Mouse (Mus musculus) heart, postnatal 25 days (tissue): ENCODE measurements around the gene Taf6l. TPM values are rescaled to one million over a fixed set of nuclear protein-coding genes. Genes with fewer than 3 reads are reported as not detected.
"Not testable (repeated sequence)": the region's sequence is repeated elsewhere in the genome, so short reads cannot be mapped to it uniquely, and the experiment has no call there.

Experiments used
- DNase-seq: peaks from one replicate; pipeline ENCODE4 v3.0.0; 2022; ENCODE audit warnings: low spot score
- intact Hi-C: fragments of 180-260 bp; cut with DNase I; formaldehyde crosslinking; loops from one replicate; pipeline ENCODE4 v1.15.1; 2025
- microRNA-seq: library from miRNA; unstranded; fragments of <30 nt; microRNA quantifications from one replicate; pipeline ENCODE4 v1.2.0, GENCODE M21; 2022
- total RNA-seq, 2 experiments: library from RNA; stranded (reverse); gene quantifications; 2 replicates each; pipeline ENCODE4 v1.2.3; 2021

Gene Taf6l
- total RNA-seq, 2 experiments from 2014 or later = 7.4 to 7.6 TPM

DNA sequence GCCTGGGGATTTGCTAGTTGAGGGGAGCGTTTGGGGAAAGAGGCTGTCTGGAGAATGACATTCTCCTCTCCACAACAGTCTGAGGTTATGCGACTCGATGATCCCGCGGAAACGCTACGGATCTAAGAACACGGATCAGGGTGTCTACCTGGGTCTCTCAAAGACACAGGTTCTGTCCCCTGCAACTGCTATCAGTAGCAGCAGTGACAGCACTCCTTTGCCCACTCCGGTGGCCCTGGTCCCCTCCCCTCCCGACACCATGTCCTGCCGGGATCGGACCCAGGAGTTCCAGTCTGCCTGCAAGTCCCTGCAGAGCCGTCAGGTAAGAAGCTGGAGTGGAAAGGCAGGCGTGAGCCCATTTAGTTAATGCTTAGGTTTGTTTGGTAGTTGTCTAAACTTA is 44.0 kb downstream of the Taf6l start:
- intact Hi-C loops = no loop called here

DNA sequence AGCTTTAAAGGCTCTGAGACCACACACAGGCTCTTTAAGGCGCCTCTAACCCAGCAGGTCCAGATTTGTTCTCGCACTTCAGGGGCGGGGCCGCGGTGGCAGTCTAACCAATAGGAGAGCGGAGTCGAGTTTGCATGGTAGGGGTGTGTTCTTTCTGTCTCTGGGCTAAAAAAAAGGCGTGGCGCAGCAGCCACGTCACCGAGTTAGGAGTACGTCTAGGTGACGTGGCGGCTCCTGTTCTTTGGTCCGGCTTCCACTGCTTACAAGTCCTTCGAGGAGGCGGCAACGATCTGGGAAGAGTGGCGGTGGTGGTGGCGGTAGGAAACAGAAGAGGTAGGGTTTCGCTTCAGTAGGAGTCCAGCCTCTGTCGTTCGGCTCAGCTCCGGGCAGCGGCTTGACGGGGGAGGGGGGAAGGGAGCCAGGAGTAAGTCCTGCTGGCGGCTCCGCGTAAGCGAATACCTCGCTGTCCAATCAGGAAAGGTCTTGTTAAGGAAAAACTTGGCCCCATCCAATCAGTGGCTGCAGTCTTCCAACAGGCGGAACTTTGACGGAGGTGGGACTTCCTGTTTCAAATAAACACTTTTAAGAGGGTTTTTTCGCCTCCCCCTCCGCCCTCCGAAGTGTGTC is 44.9 kb downstream of the Taf6l start, which contains the start of gene Stx5a:
TSS of gene Stx5a (plus strand) at position 171 of the 627 bp plus-strand sequence.
- peak; percentile 93 for DNase-seq
- intact Hi-C loops = no loop called here

More for the DNA sequence above, 44.0 kb downstream of the Taf6l start:
- no peak for DNase-seq

DNA sequence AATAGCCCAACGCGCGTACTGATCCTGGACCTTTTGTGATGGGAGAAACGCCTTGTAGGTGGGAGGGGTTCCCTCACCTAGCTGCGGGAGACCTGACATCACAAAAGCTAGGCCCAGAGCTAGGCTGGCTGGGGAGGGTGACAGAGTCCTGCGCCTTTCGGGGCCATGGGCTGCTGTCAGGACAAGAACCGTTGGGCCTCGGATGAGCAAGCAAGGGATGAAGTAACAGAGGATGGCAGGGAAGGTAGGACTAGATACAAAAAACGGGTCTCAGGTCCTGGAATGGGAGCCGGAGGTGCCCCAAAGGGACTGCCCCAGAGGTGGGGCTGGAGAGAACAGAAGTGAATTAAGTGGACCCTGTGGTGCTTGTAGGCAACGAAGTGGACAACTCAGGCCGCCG is 45.6 kb downstream of the Taf6l start, which contains the start of gene 1700092M07Rik:
TSS of gene 1700092M07Rik (plus strand) at position 116 of the 400 bp plus-strand sequence.
- no peak for DNase-seq
- intact Hi-C loops = no loop called here

- DNase-seq = no peak
- intact Hi-C loops = loop anchor here (2.0 kb wide), 1 partner anchor 15 kb away; no protein-coding TSS in a partner anchor
Measured at GRCm38 (mm10) chr19:8739646-8740045, 46.6 kb downstream of the Taf6l start.

DNA sequence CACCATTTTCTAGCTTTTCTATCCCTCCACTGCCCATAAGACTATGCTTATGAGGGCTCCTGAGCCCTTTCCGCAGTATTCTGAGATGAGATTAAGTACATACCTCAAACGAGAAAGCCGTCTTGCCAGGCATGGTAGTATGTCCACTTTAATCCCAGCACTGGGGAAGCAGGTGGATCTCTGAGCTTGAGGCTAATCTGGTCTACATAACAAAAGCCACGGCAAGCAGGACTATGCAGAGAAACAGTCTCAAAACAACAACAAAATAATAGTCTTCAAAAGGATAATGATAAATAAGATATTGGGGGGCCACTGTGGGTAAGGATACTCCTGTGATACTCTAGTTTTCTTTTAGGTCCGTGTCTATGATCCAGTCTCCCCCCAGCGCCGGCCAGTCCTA is 47.3 kb downstream of the Taf6l start:
- no peak for DNase-seq
- intact Hi-C loops = loop anchor here (2.0 kb wide), 1 partner anchor 14 kb away; no protein-coding TSS in a partner anchor

DNA sequence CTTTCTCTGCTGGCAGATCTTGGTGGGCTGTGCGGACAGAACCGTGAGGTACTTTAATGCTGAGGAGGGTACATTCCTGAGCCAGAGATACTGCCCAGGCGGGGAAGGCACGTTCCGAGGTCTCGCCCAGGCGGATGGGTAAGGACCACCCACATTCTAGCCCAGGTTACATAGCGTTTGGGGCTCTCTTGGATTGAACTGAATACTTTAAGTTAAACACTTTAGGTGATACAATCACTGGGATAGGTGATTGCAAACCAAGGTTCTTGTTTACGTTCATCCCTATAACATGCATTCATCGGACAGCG is 50.1 kb downstream of the Taf6l start:
- DNase-seq = no peak
- intact Hi-C loops = no loop called here

GRCm38 (mm10) chr19:8735389-8736159 is 50.6 kb downstream of the Taf6l start, which contains the start of gene Wdr74:
Gene Wdr74, plus strand, starts transcription at chr19:8735827.
- peak; percentile 79 for DNase-seq
- intact Hi-C loops = no loop called here

DNA sequence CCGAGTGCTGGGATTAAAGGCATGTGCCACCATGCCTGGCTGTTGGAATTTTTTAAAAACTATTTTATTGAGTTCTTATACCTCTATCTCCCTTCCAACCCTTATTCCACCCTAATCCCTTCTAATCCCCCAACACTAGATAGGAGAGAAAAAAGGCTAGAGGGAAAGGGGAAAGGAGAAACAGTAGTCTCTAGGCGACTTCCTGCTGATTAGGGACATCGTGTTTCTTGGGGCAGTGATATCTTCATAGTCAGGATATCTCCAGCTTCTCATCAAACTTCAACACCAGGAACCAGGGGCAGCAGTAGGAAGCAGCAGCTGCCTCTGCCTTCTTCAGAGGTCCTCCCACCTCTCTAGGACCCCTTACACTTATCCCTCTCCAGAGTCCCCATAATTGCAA is 51.9 kb downstream of the Taf6l start:
- intact Hi-C loops = no loop called here
- no peak for DNase-seq

- DNase-seq, intact Hi-C loops: not testable (repeated sequence)
Measured at GRCm38 (mm10) chr19:8728335-8729099, 57.7 kb downstream of the Taf6l start.

GRCm38 (mm10) chr19:8727495-8728114 is 58.6 kb downstream of the Taf6l start:
- DNase-seq = no peak
- intact Hi-C loops = no loop called here

DNA sequence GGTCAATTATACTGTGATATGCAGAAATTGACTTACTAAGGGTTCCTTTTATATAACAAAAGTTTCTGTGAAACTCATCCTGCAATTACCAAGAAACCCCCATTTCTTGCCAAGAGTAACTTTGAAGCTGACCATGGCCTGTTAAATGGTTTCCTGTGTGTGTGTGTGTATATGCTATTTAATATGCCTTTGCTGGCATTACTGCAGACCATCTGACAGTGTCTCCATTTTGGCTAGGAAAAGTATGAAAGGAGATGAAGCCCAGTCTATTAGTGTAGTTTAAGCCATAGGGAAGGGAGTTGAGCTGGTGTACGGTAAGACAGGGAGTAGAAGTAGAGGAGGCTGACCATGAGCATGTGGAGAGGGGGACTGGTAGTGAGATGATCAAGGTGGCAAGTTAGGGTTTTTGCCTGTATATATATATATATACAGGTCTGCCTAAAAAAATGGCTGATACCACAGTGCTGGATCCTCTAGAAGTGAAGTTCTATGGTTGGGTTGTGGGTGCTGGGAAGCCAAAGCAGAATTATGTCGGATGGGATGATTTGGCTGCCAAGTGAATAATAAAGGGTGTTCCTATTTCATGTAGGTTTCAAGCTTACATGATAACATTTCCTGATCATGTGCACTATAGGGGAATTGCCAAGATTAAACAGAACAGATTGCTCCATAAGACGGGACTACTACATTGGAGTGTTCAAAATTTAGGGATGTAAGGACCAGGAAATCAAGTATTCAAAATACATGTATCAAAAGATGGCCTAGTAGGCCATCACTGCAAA is 59.4 kb downstream of the Taf6l start:
- DNase-seq = no peak
- intact Hi-C loops = no loop called here

DNA sequence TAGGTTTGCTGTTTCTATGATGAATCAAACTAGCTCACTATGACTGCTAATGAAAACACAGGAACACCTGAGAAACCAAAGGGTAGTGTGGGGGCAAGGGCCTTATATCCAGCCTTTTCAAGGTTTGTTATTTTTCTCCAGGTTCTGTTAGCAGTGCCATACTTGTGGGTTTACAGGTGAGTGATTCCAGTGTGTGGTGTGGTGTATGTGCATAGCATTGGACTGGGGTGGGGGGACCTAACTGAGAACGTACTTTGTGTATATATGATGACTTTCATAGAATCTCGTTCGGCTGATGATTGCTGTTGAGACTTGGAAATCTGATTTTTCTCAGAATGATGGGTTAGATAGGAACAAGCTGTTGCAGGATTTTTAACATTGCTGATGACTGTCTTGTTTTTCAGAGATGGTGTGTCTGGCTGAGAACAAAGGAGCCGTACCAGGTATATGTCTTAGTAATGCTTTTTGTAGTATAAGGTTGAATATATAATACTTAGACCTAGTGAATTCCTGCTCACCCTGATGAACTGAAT is 61.1 kb downstream of the Taf6l start:
- intact Hi-C loops = loop anchor here (2.0 kb wide), 1 partner anchor 14 kb away; no protein-coding TSS in a partner anchor
- DNase-seq = no peak

Small RNA genes within 50 kb of the gene (microRNA-seq; reads per million reads assigned to microRNA genes)
- not detected for gene Mir6992

Other genes starting within 250 kb of the Taf6l start
- not detected for gene Slc22a8, start 195.2 kb downstream of the Taf6l start, total RNA-seq
- gene Slc22a6, start 168.4 kb downstream of the Taf6l start, total RNA-seq = not detected
- gene Chrm1, start 122.6 kb downstream of the Taf6l start, total RNA-seq = not detected
- 10 to 100 TPM; 36.1 to 38.0 TPM for gene Slc3a2, start 63.0 kb downstream of the Taf6l start, total RNA-seq
- 10 to 100 TPM; 17.9 to 18.9 TPM for gene Wdr74, start 50.6 kb downstream of the Taf6l start, total RNA-seq
- gene 1700092M07Rik, start 45.7 kb downstream of the Taf6l start, total RNA-seq = not detected
- gene Stx5a, start 45.0 kb downstream of the Taf6l start, total RNA-seq = 10 to 100 TPM; 27.6 to 31.0 TPM
- gene Nxf1, start 29.3 kb downstream of the Taf6l start, total RNA-seq = 10 to 100 TPM; 37.5 to 48.1 TPM
- gene Tmem223, start 15.4 kb downstream of the Taf6l start, total RNA-seq = 100 to 1,000 TPM; 108 to 110 TPM
- gene Tmem179b, start 11.9 kb downstream of the Taf6l start, total RNA-seq = 10 to 100 TPM; 14.8 to 16.4 TPM
- 10 to 100 TPM; 53.4 to 62.4 TPM for gene Polr2g, start 12.2 kb upstream of the Taf6l start, total RNA-seq
- 1 to 10 TPM; 1.9 to 2.1 TPM for gene Zbtb3, start 16.1 kb upstream of the Taf6l start, total RNA-seq
- gene Ttc9c, start 32.9 kb upstream of the Taf6l start, total RNA-seq = 10 to 100 TPM; 12.5 to 15.8 TPM
- 10 to 100 TPM; 42.5 to 49.4 TPM for gene Hnrnpul2, start 33.6 kb upstream of the Taf6l start, total RNA-seq
- gene AC129217.1, start 43.4 kb upstream of the Taf6l start, total RNA-seq = not detected
- gene Bscl2, start 51.0 kb upstream of the Taf6l start, total RNA-seq = 10 to 100 TPM; 23.9 to 24.0 TPM
- gene Gng3, start 52.8 kb upstream of the Taf6l start, total RNA-seq = not detected
- gene Lrrn4cl, start 64.4 kb upstream of the Taf6l start, total RNA-seq = 1 to 10 TPM; 3.3 to 4.9 TPM
- gene Ubxn1, start 85.1 kb upstream of the Taf6l start, total RNA-seq = 100 to 1,000 TPM; 113 to 124 TPM
- 10 to 100 TPM; 59.3 to 60.1 TPM for gene Uqcc3, start 94.5 kb upstream of the Taf6l start, total RNA-seq
- gene Lbhd1, start 97.3 kb upstream of the Taf6l start, total RNA-seq = 1 to 10 TPM; 1.4 to 5.9 TPM
- gene Gm49403, start 97.5 kb upstream of the Taf6l start, total RNA-seq = not detected
- 10 to 100 TPM; 17.6 to 19.8 TPM for gene 1810009A15Rik, start 102.4 kb upstream of the Taf6l start, total RNA-seq
- 1 to 10 TPM in 1 of 2 experiments, under 1 TPM in 1; 0.68 to 2.0 TPM for gene Gm49416, start 102.5 kb upstream of the Taf6l start, total RNA-seq
- 10 to 100 TPM; 11.2 to 11.8 TPM for gene Ints5, start 106.6 kb upstream of the Taf6l start, total RNA-seq
- gene Ganab, start 111.7 kb upstream of the Taf6l start, total RNA-seq = 10 to 100 TPM; 55.6 to 58.7 TPM
- 10 to 100 TPM; 35.9 to 36.7 TPM for gene B3gat3, start 134.0 kb upstream of the Taf6l start, total RNA-seq
- gene Rom1, start 142.9 kb upstream of the Taf6l start, total RNA-seq = 10 to 100 TPM; 22.0 to 23.6 TPM
- 1 to 10 TPM; 8.9 to 9.1 TPM for gene Eml3, start 143.1 kb upstream of the Taf6l start, total RNA-seq
- 10 to 100 TPM; 29.5 to 32.3 TPM for gene Mta2, start 155.5 kb upstream of the Taf6l start, total RNA-seq
- gene Tut1, start 167.4 kb upstream of the Taf6l start, total RNA-seq = 1 to 10 TPM; 7.2 to 8.8 TPM
- gene Eef1g, start 180.6 kb upstream of the Taf6l start, total RNA-seq = 100 to 1,000 TPM; 241 to 256 TPM
- gene Ahnak, start 202.9 kb upstream of the Taf6l start, total RNA-seq = 100 to 1,000 TPM; 283 to 326 TPM